Mouse (Mus musculus): ENCODE results near the gene Sele.

- TF ChIP-seq GATA1 (IDR thresholded peaks at IDR 0.05; ENCODE audit: borderline replicate concordance, low read length), result no peak
- TF ChIP-seq FLI1 (IDR thresholded peaks at IDR 0.05; ENCODE audit: low read length), result no peak
Measured at GRCm38 (mm10) chr1:164054800-164055199, 6.8 kb downstream of the Sele start.
